Mouse (Mus musculus) left cerebral cortex, postnatal 4 days (tissue): ENCODE results near the gene Pcdh10. TPM values are rescaled to one million over a fixed set of nuclear protein-coding genes. Genes with fewer than 3 reads are reported as not detected.

Source experiments
- DNase-seq: peaks from one replicate; pipeline ENCODE4 v3.0.0-alpha.2; 2022
- intact Hi-C: fragments of 180-260 bp; cut with DNase I; formaldehyde crosslinking; loops from one replicate; pipeline ENCODE4 v1.15.1; 2025
- total RNA-seq, 2 experiments: library from RNA; stranded (reverse); gene quantifications; 2 replicates each; pipeline ENCODE4 v1.2.3; 2021

The Pcdh10 gene
- 100 to 1,000 TPM; 166 to 188 TPM for total RNA-seq

- intact Hi-C loops, result no loop called here
- DNase-seq, result peak; percentile 99
Observed at GRCm38 (mm10) chr3:45378145-45378544, at the start of gene Pcdh10. Gene Pcdh10 (plus strand): TSS chr3:45378398.

DNA sequence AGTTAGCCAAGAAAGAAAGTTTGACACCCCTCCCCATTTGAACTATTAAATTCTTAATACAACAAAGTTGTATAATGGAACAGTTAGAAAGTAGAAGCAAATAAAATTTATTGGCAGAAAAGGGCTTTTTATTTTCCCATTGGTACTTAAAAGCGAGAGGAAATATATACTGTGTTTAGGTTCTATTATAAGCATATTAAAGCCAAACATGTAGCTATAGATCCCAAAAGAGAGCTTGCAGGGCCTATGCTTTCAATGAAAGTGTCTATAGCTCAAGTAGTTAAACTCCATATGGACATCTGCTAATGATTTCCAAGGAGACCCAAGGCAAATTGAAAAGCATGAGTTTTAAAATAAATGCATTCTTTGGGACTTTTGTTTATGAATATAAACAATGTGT lies 22.3 kb upstream of the Pcdh10 start:
- intact Hi-C loops, result no loop called here
- no peak for DNase-seq

- no peak for DNase-seq
- intact Hi-C loops, result loop anchor here (5.0 kb wide), 1 partner anchor 1587 kb away; no protein-coding TSS in a partner anchor
Observed at GRCm38 (mm10) chr3:45368952-45369351, 9.2 kb upstream of the Pcdh10 start.

GRCm38 (mm10) chr3:45375761-45376500 lies 2.3 kb upstream of the Pcdh10 start:
- intact Hi-C loops, result no loop called here
- DNase-seq, result peak; percentile 87

- DNase-seq, result peak; percentile 46
- intact Hi-C loops, result no loop called here
Observed at GRCm38 (mm10) chr3:45376501-45377390, 1.5 kb upstream of the Pcdh10 start.

- intact Hi-C loops, result no loop called here
- peak; percentile 64 for DNase-seq
Observed at GRCm38 (mm10) chr3:45377391-45377998, 703 bp upstream of the Pcdh10 start.

DNA sequence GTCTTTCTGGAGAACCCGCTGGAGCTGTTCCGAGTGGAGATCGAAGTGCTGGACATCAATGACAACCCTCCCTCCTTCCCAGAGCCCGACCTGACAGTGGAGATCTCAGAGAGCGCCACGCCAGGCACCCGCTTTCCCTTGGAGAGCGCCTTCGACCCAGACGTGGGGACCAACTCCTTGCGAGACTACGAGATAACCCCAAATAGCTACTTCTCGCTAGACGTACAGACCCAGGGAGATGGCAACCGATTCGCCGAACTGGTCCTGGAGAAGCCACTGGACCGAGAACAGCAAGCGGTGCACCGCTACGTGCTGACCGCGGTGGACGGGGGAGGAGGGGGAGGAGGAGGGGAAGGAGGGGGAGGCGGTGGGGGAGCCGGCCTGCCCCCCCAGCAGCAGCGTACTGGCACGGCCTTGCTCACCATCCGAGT lies 1.4 kb downstream of the Pcdh10 start:
- no peak for DNase-seq
- intact Hi-C loops, result no loop called here

- intact Hi-C loops, result no loop called here
- peak; percentile 32 for DNase-seq
Observed at GRCm38 (mm10) chr3:45379972-45380761, 2.0 kb downstream of the Pcdh10 start.

DNA sequence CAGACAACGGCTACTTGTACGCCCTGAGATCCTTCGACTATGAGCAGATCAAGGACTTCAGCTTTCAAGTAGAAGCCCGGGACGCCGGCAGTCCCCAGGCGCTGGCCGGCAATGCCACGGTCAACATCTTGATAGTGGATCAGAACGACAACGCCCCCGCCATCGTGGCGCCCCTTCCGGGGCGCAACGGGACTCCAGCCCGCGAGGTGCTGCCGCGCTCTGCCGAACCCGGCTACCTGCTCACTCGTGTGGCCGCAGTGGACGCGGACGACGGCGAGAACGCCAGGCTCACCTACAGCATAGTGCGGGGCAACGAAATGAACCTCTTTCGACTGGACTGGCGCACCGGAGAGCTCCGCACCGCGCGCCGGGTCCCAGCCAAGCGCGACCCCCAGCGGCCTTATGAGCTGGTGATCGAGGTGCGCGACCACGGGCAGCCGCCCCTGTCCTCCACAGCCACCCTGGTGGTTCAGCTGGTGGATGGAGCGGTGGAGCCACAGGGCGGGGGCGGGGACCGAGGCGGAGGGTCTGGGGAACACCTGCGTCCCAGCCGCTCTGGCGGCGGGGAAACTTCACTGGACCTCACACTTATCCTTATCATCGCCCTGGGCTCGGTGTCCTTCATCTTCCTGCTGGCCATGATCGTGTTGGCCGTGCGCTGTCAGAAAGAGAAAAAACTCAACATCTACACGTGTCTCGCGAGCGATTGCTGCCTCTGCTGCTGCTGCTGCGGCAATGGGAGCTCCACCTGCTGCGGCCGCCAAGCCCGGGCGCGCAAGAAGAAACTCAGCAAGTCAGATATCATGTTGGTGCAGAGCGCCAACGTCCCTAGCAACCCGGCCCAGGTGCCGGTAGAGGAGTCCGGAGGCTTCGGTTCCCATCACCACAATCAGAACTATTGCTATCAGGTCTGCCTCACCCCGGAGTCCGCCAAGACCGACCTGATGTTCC lies 2.9 kb downstream of the Pcdh10 start:
- intact Hi-C loops, result no loop called here

DNA sequence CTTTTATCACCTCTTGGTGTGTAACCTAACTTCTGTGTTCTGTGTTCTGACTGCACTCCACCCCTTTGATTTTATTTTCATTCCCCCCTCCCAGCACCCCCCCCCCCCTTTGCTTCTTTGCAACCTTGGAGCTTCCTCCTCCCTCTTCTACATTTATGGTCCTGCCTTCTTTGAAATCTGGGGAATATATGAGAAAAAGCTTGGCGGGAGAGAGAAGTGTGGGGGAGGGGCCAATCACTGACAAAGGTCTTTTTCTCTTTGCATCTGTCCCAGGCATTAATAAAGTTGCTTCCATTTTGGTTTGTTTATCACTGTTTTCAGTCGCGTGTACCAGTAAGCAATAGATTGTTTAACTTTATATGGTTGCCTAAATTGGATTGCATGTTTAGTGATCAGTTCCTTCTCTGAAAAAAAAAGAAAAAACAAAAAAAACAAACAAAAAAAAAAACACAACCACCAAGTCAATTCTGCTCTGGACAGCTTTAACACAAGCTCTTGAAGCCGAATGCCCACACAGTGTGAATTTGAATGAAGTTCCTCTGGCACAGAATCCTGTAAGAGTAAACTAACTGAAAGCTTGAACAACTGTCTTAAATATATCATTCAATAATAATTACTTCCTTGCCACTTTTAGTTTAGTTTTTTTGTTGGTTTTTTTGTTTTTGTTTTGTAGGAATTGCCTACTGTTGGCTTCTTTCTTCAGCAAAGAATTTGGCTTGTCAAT lies 4.0 kb downstream of the Pcdh10 start:
- intact Hi-C loops, result no loop called here
- peak; percentile 5 for DNase-seq

More for the DNA sequence above, 2.9 kb downstream of the Pcdh10 start:
- DNase-seq, result peak; percentile 34

DNA sequence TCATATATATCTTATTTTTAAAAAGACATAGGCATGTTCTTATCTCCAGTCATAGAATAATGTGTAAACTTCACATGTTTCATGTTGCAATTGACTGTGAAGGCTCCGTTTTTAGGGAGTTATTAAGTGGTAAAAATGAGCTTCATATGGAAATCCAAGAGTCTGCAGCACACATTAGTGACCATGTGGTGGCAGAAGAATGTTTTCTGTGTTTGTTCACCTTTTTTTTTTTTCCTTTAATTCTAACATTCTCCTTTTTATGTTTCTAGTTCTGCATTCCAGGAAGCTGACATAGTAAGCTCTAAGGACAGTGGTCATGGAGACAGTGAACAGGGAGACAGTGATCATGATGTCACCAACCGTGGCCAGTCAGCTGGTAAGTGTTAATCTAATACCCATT lies 5.6 kb downstream of the Pcdh10 start:
- intact Hi-C loops, result no loop called here
- DNase-seq, result no peak

GRCm38 (mm10) chr3:45385028-45385427 lies 6.8 kb downstream of the Pcdh10 start:
- DNase-seq, result peak; percentile 47
- intact Hi-C loops, result no loop called here

GRCm38 (mm10) chr3:45385451-45385850 lies 7.3 kb downstream of the Pcdh10 start:
- intact Hi-C loops, result no loop called here
- no peak for DNase-seq

GRCm38 (mm10) chr3:45386512-45386911 lies 8.3 kb downstream of the Pcdh10 start:
- intact Hi-C loops, result no loop called here
- no peak for DNase-seq

- no peak for DNase-seq
Observed at GRCm38 (mm10) chr3:45397101-45397500, 18.9 kb downstream of the Pcdh10 start.

GRCm38 (mm10) chr3:45403239-45403638 lies 25.0 kb downstream of the Pcdh10 start:
- intact Hi-C loops, result no loop called here
- no peak for DNase-seq

More at GRCm38 (mm10) chr3:45397101-45397500, 18.9 kb downstream of the Pcdh10 start:
- intact Hi-C loops, result no loop called here

DNA sequence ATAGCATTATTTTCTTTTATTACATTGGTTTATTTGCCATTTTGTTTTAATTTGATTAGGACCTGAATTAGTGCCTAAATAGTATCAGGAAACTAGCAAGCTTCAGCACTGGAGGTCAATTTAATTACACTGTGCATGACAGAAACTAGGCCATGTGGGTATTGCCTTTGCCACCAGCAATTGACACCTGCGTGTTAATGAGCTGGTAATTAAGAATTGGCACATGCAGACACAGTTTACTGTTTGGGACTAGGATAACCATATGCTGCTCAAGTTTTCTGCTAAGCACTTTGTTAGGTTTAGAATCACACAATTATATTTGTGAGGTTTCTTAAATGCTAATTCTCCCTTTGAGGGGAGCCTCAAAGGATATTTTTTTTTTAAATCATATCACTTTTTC lies 53.5 kb downstream of the Pcdh10 start:
- no peak for DNase-seq
- intact Hi-C loops, result no loop called here

DNA sequence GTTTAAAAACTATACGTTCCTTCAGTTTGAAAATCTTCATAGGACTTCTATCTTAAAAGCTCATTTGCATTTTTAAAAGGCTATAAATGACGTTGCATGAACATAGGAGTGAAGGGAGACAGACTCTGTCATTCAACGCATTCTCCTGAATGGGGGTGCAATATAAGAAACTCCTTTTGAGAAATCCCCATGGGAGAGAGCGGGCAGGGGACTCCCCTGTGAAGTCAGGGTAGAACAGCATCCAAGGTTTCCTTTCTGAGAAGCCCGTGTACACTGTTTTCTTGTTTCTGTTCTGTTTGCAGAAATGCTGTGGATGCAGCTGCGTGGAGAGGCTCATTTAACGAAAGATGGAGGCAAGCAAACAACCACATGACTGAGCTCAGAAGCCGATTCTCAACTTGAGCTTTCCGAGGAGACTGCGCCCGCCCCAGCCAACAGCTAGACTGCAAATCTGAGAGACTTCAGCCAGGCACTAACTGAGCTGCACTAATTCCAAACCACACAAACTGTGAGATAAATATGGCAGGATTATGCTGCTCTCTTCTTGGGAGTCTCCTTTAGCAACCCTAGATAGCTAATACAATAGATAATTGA lies 54.1 kb downstream of the Pcdh10 start:
- no peak for DNase-seq
- intact Hi-C loops, result no loop called here
